Mouse (Mus musculus): ENCODE data around the gene Vwa2. TPM values are rescaled to one million over a fixed set of nuclear protein-coding genes. Genes with fewer than 3 reads are reported as not detected.

Vwa2 gene
- polyA plus RNA-seq, 1 experiment = 1.6 TPM

GRCm38 (mm10) chr19:56897654-56898053 lies 23.6 kb downstream of the Vwa2 start:
- Histone ChIP-seq H3K4me1 (ENCODE audit: control insufficient read depth, insufficient read depth, low read length) (no peaks in the 10 kb centered on the region), H3K4me3 (ENCODE audit: low read depth, low read length) (no peak overlapping the region), H3K9me3 (replicated peaks; ENCODE audit: control insufficient read depth, insufficient read depth, low read length, poor library complexity, severe bottlenecking) (no peaks in the 10 kb centered on the region), H3K27me3 (ENCODE audit: control insufficient read depth, insufficient read depth, low read length, poor library complexity, severe bottlenecking) (no peaks in the 10 kb centered on the region), H3K27ac (ENCODE audit: insufficient read depth, low read length) (no peak overlapping the region), H3K36me3 (ENCODE audit: control insufficient read depth, insufficient read depth, low read length, poor library complexity, severe bottlenecking) (no peaks in the 10 kb centered on the region), H3K9ac (ENCODE audit: low read depth, poor library complexity, severe bottlenecking) (no peak overlapping the region)
- TF ChIP-seq EP300 (IDR thresholded peaks at IDR 0.05; ENCODE audit: insufficient read depth, low read depth, low read length) = no peak
- TF ChIP-seq CTCF (IDR thresholded peaks at IDR 0.05; ENCODE audit: low read depth, low read length) = no peak
- TF ChIP-seq POLR2A (IDR thresholded peaks at IDR 0.05; ENCODE audit: insufficient read depth, low read length) = no peak

- no peaks in the 10 kb centered on the region for H3K9me3 ChIP-seq (replicated peaks; ENCODE audit: control insufficient read depth, insufficient read depth, low read length, poor library complexity, severe bottlenecking)
- H3K4me3 ChIP-seq (ENCODE audit: low read depth, low read length) = no peak overlapping the region
- no peak overlapping the region for H3K27ac ChIP-seq (ENCODE audit: insufficient read depth, low read length)
- no peak overlapping the region for H3K9ac ChIP-seq (ENCODE audit: low read depth, poor library complexity, severe bottlenecking)
- no peaks in the 10 kb centered on the region for H3K27me3 ChIP-seq (ENCODE audit: control insufficient read depth, insufficient read depth, low read length, poor library complexity, severe bottlenecking)
- no peaks in the 10 kb centered on the region for H3K4me1 ChIP-seq (ENCODE audit: control insufficient read depth, insufficient read depth, low read length)
- TF ChIP-seq POLR2A (IDR thresholded peaks at IDR 0.05; ENCODE audit: insufficient read depth, low read length) (no peak), EP300 (IDR thresholded peaks at IDR 0.05; ENCODE audit: insufficient read depth, low read depth, low read length) (no peak), CTCF (IDR thresholded peaks at IDR 0.05; ENCODE audit: low read depth, low read length) (no peak)
- no peaks in the 10 kb centered on the region for H3K36me3 ChIP-seq (ENCODE audit: control insufficient read depth, insufficient read depth, low read length, poor library complexity, severe bottlenecking)
These were observed 30.0 kb downstream of the Vwa2 start for GRCm38 (mm10) chr19:56904095-56904494.

- Histone ChIP-seq H3K4me3 (ENCODE audit: low read depth, low read length) (no peak overlapping the region), H3K4me1 (ENCODE audit: control insufficient read depth, insufficient read depth, low read length) (no peaks in the 10 kb centered on the region), H3K27me3 (ENCODE audit: control insufficient read depth, insufficient read depth, low read length, poor library complexity, severe bottlenecking) (no peaks in the 10 kb centered on the region)
These were observed 31.3 kb downstream of the Vwa2 start for GRCm38 (mm10) chr19:56905395-56905794.

GRCm38 (mm10) chr19:56907850-56908249 lies 33.8 kb downstream of the Vwa2 start:
- no peak overlapping the region for H3K4me3 ChIP-seq (ENCODE audit: low read depth, low read length)
- H3K4me1 ChIP-seq (ENCODE audit: control insufficient read depth, insufficient read depth, low read length) = no peaks in the 10 kb centered on the region
- H3K27me3 ChIP-seq (ENCODE audit: control insufficient read depth, insufficient read depth, low read length, poor library complexity, severe bottlenecking) = no peaks in the 10 kb centered on the region
- TF ChIP-seq CTCF (IDR thresholded peaks at IDR 0.05; ENCODE audit: low read depth, low read length) = no peak
- no peak for TF ChIP-seq EP300 (IDR thresholded peaks at IDR 0.05; ENCODE audit: insufficient read depth, low read depth, low read length)
- TF ChIP-seq POLR2A (IDR thresholded peaks at IDR 0.05; ENCODE audit: insufficient read depth, low read length) = no peak
- no peak overlapping the region for H3K27ac ChIP-seq (ENCODE audit: insufficient read depth, low read length)
- no peaks in the 10 kb centered on the region for H3K9me3 ChIP-seq (replicated peaks; ENCODE audit: control insufficient read depth, insufficient read depth, low read length, poor library complexity, severe bottlenecking)
- H3K9ac ChIP-seq (ENCODE audit: low read depth, poor library complexity, severe bottlenecking) = no peak overlapping the region
- no peaks in the 10 kb centered on the region for H3K36me3 ChIP-seq (ENCODE audit: control insufficient read depth, insufficient read depth, low read length, poor library complexity, severe bottlenecking)

More at GRCm38 (mm10) chr19:56905395-56905794, 31.3 kb downstream of the Vwa2 start:
- Histone ChIP-seq H3K9ac (ENCODE audit: low read depth, poor library complexity, severe bottlenecking) (no peak overlapping the region), H3K36me3 (ENCODE audit: control insufficient read depth, insufficient read depth, low read length, poor library complexity, severe bottlenecking) (no peaks in the 10 kb centered on the region), H3K27ac (ENCODE audit: insufficient read depth, low read length) (no peak overlapping the region), H3K9me3 (replicated peaks; ENCODE audit: control insufficient read depth, insufficient read depth, low read length, poor library complexity, severe bottlenecking) (no peaks in the 10 kb centered on the region)
- no peak for TF ChIP-seq EP300 (IDR thresholded peaks at IDR 0.05; ENCODE audit: insufficient read depth, low read depth, low read length)
- TF ChIP-seq POLR2A (IDR thresholded peaks at IDR 0.05; ENCODE audit: insufficient read depth, low read length) = no peak
- no peak for TF ChIP-seq CTCF (IDR thresholded peaks at IDR 0.05; ENCODE audit: low read depth, low read length)

- Histone ChIP-seq H3K27ac (ENCODE audit: insufficient read depth, low read length) (no peak overlapping the region), H3K9me3 (replicated peaks; ENCODE audit: control insufficient read depth, insufficient read depth, low read length, poor library complexity, severe bottlenecking) (no peaks in the 10 kb centered on the region), H3K36me3 (ENCODE audit: control insufficient read depth, insufficient read depth, low read length, poor library complexity, severe bottlenecking) (no peaks in the 10 kb centered on the region), H3K4me1 (ENCODE audit: control insufficient read depth, insufficient read depth, low read length) (no peaks in the 10 kb centered on the region), H3K27me3 (ENCODE audit: control insufficient read depth, insufficient read depth, low read length, poor library complexity, severe bottlenecking) (no peaks in the 10 kb centered on the region), H3K9ac (ENCODE audit: low read depth, poor library complexity, severe bottlenecking) (no peak overlapping the region), H3K4me3 (ENCODE audit: low read depth, low read length) (no peak overlapping the region)
- TF ChIP-seq POLR2A (IDR thresholded peaks at IDR 0.05; ENCODE audit: insufficient read depth, low read length) (no peak), EP300 (IDR thresholded peaks at IDR 0.05; ENCODE audit: insufficient read depth, low read depth, low read length) (no peak), CTCF (IDR thresholded peaks at IDR 0.05; ENCODE audit: low read depth, low read length) (peak; percentile 65)
These were observed 34.6 kb downstream of the Vwa2 start for GRCm38 (mm10) chr19:56908472-56909270.

GRCm38 (mm10) chr19:56910561-56910960 lies 36.5 kb downstream of the Vwa2 start:
- Histone ChIP-seq H3K9me3 (replicated peaks; ENCODE audit: control insufficient read depth, insufficient read depth, low read length, poor library complexity, severe bottlenecking) (no peaks in the 10 kb centered on the region), H3K9ac (ENCODE audit: low read depth, poor library complexity, severe bottlenecking) (no peak overlapping the region), H3K4me3 (ENCODE audit: low read depth, low read length) (no peak overlapping the region)

More at GRCm38 (mm10) chr19:56910561-56910960, 36.5 kb downstream of the Vwa2 start:
- TF ChIP-seq CTCF (IDR thresholded peaks at IDR 0.05; ENCODE audit: low read depth, low read length) (no peak), EP300 (IDR thresholded peaks at IDR 0.05; ENCODE audit: insufficient read depth, low read depth, low read length) (no peak), POLR2A (IDR thresholded peaks at IDR 0.05; ENCODE audit: insufficient read depth, low read length) (no peak)
- Histone ChIP-seq H3K36me3 (ENCODE audit: control insufficient read depth, insufficient read depth, low read length, poor library complexity, severe bottlenecking) (no peaks in the 10 kb centered on the region), H3K27me3 (ENCODE audit: control insufficient read depth, insufficient read depth, low read length, poor library complexity, severe bottlenecking) (no peaks in the 10 kb centered on the region), H3K4me1 (ENCODE audit: control insufficient read depth, insufficient read depth, low read length) (no peaks in the 10 kb centered on the region), H3K27ac (ENCODE audit: insufficient read depth, low read length) (no peak overlapping the region)
